Mouse (Mus musculus): ENCODE results near the gene Klhl24.
"Not testable (repeated sequence)": the region's sequence is repeated elsewhere in the genome, so short reads cannot be mapped to it uniquely, and the experiment has no call there.

Gene Klhl24

DNA sequence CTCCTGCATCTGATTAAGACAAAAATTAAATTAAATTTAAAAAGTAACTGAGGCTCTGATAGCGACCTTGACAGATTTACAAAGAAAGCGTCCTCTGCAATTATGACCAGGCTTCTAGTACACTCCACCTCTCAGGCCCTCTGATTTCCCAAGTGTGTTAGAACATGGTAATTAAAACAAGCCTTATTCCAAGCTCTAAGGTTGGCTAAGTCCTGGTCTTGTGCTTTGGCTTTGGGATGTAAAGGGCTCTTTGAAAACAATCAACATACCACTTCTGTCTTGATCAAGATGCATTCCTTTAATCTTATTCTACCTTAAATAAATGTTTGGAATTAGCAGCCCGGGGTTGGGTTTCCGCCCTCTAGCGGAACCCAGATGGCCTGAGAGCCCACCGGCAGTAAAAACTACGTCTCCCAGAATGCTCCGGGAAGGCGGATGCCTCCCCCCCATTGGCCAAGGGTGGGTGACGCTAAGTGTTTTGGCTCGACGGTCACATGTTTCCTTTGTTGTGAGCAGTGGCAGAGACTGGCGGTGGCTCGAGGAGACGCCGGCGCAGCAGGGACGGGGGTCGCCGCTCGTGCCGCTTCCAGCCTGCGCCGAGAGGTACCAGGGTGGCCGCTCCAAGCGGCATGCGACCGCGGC is at the start of gene Klhl24:
TSS of gene Klhl24 (plus strand) at position 474 of the 642 bp plus-strand sequence.
- CTCF ChIA-PET, result no interaction called here

DNA sequence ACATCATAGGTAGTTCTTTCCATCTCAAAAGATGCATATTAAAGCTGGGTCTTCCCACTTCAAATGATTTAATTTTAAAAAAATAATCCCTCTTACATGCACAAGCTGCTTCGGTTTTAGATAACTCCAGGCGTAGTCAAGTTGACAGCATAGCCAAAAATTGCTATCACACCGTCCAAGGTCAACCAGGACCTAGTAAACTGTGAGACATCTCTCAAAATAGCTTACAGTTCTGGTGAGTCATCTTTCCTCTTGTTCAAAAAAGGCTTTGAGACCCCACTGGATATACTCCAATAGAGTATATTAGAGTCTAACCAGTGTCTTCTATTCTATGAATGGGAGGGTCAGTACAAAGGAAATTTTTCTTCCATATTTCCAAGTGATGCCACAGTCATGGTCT is 44.7 kb upstream of the Klhl24 start:
- CTCF ChIA-PET, result no interaction called here

DNA sequence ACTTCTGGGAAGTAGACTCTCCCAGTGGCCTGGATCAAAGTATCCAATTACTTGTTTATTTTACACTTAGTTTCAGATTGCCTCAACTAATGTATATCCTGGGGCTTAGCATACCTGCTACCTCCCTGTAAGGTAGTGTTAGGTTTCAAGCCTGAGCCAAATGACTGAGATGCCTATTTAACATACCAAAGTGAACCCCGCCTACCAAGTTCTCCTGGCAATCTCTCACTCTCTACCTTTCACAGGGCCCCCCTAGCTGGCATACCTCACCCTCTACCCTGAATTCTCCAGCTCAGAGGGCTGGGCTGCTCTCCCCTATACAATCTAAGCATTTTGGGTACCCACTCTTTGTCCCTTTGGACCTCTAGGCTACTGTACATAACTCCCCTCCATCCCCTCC is 24.6 kb upstream of the Klhl24 start:
- CTCF ChIA-PET, result no interaction called here

DNA sequence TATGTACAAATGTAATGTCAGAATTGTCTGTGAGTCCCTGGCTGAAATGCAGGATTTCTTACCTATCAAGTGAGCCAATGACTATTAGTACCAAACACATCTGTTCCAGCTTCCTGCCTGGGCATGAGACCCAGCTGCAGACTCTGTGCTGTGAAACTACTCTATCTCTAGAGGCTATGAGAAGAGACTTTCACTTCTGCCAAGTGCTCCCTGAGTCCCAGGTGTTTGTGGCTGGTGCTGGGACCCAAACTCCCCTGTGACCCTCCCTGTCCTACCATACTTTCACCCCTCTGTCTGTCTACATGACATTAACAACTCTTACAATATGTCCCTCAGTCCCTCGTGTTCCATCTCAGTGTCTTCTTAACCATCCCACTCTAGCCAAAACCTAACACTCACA is 20.7 kb upstream of the Klhl24 start:
- CTCF ChIA-PET, result no interaction called here

DNA sequence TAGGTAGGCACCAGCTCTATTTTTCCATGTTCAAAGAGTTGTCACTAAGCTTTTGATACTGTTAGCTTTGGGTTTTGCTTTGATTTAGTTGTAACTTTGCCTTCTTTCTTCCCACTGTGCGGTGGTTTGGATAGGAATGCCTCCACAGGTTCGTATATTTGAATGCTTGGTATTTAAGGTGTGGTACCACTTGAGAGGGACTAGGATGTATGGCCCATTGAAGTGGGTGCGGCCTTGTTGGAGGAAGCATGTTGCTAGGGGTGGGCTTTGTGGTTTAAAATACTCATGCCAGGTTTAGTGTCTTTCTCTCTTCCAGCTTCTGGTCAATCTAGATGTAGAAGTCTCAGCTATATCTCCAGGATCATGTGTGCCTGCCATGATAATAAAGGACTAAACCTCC is 17.1 kb upstream of the Klhl24 start:
- CTCF ChIA-PET, result no interaction called here

DNA sequence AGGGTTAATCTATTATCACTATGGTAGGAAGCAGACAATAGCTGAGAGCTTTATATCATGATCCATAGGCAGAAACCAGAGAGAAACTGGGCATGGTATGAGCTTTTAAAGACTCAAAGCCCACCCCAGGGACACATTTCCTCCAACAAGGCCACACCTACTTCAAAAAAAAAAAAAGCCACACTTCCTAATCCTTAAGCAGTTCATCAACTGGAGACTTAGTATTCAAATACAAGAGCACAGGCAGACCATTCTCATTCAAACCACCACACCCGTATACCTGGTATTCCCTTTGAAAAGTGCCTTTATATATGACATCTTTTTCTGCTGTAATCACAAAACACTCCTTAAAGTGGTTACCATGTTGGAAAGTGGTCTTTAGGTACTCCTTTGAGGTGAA is 12.7 kb upstream of the Klhl24 start:
- CTCF ChIA-PET, result interaction anchor here (0.5 to 1.2 kb wide), 4 partner anchors 57 to 215 kb away, joined by 3 to 7 read pairs (median 4); partner anchors contain the start of gene Klhl6

DNA sequence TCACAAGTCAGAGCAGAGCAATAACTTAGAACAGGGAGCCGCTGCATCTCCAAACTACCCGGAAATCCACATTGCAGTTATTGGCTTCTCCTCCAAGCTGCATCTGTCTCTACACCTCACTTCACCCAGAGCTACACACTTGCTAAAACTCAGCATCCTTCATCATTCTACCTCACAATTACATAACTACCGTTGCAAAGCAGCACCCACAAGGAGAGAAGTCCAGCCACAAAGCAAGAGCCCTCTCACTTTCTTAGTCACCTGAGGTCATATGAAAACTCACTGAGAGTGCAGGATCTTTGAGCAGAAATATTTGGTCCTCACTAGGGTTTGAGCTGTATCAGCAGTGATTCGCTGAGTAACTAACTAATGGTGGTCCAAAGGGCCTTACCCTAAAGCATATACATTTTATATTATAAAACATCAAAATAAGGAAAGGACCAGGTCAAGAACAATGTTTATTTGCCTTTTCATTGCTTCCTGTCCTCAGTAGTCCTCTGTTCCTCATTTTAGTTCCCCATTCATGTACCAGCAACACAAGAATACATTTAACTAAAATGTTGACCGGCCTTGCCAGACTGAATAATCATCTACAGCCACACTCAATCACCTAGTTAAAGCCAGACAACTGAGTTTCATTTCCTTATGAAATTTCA is 12.0 kb upstream of the Klhl24 start:
- CTCF ChIA-PET, result interaction anchor here (1.0 kb wide), 1 partner anchor 58 kb away, joined by 5 read pairs; no protein-coding TSS in a partner anchor

DNA sequence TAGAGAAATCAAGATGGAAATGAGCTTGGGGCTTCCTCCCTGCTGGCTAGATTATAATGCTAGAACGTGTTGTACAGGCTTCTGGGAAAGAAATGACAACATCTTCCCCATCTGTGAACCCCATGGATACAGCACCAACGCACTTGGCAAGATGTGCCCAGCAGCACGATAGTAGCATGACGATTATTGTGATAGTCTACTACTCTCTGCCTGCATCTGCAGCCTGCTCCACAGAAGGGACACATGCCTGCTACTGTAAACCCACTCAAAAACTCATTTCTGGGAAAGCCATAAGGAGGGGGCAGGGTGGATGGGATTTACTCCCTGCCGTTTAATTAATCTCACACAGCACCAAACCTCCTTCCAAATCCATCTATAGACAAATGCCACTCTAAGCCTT is 10.4 kb upstream of the Klhl24 start:
- CTCF ChIA-PET, result interaction anchor here (0.6 kb wide), 1 partner anchor 181 kb away, joined by 3 read pairs; no protein-coding TSS in a partner anchor

DNA sequence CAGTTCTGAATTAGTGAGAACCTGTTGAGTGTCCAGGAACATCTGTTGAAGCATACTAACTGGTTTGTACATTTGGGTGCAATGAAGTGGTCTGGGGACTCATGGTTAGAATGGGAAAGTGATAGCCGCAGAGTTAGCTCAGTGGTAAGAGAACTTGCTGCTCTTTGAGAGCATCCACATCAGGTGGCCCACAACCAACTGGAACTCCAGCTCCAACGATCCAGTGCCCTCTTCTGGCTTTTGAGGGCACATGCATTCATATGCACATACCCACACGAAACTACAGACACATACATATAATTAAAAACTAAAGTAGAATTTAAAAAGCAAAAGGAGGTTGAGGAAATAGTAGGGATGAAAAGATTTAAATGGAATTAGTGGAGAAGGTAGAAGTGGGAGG is 7.7 kb upstream of the Klhl24 start:
- CTCF ChIA-PET, result interaction anchor here (0.6 kb wide), 1 partner anchor 104 kb away, joined by 4 read pairs; no protein-coding TSS in a partner anchor

DNA sequence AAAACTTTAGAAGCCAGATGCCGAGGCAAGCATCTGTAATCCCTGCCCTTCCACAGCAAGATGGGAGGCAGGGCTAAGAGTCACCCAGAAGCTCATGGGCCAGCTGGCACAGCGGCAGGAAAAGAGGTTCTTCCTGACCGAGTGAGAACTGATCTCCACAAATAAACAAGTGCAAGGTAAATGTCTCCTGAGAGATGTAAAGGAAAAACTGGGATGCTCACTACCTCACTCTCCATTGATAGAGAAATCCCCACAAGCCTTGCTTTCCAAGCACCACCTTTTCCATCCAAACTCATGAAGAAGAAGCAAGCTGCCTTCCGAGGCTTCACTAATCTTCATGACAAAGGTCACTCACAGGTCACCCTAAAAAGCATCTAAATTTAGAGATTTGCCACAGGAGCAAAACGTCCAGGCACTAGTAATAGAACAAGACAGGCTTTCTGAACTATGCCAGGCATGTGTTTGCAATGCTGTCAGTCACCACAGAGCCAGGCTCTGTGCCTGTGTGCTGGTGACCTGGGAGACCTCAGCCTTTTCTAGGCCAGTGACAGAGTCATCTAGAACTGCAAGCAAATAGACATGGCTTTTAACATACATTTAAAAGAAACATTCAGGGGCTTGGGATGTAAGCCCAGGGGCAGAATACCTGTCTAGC is 6.3 kb upstream of the Klhl24 start:
- CTCF ChIA-PET, result no interaction called here

DNA sequence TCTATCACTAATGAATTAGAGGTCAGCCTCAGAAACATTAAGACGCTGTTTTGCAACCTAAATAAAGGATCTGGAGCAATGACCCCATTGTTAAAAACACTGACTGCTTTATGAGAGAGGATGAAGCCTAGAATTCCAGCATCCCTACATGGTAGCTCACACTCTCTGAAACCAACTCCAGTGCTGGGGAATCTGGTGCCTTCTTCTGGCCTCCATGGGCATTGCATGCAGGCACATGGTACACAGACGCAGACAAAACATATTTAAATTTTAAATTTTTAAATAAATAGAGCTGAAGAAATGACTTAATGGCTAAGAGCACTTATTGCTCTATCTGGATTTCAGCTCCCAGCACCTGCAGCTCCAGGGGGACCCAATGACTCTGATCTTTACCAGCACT is 1.4 kb upstream of the Klhl24 start:
- CTCF ChIA-PET, result no interaction called here

DNA sequence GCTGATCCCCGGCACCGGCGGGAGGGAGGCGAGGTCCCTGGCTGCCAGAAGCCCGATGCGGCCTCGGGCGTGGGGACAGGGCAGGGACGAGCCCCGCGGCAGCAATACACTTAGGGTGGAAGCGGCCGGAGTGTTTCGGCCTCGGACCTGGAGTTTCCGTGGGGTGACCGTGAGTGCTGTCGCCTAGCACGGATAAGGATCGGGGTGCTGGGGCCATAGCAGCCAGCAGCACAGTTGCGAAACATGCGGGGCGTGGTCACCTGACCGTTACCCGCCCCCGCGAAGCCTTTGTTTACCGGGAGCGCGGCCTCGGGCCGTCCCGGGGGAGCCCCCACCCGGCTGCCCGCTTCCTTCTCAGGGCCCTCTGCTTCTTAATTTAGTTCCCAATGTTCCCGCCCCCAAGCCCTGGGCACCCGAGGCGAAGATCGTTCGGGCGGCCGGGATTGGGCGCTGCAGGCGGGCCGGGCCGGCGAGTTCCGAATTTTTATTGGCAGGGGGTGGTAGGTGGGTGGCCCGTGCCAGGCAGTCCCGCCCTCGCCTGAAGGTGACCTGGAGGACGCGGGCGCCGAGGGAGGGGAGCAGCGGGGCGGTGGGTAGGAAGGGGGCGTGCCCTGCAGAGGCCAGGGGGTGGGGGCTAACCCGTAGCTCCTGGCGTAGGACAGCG is 501 bp downstream of the Klhl24 start:
- CTCF ChIA-PET, result interaction anchor here (0.7 kb wide), 1 partner anchor 24 kb away, joined by 3 read pairs; no protein-coding TSS in a partner anchor

DNA sequence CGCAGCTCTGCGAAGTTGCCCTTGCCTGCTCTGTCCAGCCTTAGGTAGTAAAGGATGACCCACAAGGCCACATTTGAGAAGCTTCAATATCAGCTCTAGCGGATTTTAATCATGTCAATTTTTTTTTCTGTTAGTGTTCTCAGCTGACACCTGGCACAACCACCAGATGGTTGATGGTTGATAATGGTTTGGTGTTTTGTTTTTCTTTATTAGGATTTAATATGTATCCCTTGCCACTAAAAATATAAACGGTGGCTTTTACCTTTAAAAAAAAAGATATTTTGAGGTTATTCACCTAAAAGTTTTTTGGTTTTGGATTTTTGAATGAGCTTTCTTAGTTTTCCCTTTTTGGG is 1.0 kb downstream of the Klhl24 start:
- CTCF ChIA-PET, result interaction anchor here (0.5 to 0.7 kb wide), 2 partner anchors 24 to 260 kb away, joined by 3 to 8 read pairs; no protein-coding TSS in a partner anchor

DNA sequence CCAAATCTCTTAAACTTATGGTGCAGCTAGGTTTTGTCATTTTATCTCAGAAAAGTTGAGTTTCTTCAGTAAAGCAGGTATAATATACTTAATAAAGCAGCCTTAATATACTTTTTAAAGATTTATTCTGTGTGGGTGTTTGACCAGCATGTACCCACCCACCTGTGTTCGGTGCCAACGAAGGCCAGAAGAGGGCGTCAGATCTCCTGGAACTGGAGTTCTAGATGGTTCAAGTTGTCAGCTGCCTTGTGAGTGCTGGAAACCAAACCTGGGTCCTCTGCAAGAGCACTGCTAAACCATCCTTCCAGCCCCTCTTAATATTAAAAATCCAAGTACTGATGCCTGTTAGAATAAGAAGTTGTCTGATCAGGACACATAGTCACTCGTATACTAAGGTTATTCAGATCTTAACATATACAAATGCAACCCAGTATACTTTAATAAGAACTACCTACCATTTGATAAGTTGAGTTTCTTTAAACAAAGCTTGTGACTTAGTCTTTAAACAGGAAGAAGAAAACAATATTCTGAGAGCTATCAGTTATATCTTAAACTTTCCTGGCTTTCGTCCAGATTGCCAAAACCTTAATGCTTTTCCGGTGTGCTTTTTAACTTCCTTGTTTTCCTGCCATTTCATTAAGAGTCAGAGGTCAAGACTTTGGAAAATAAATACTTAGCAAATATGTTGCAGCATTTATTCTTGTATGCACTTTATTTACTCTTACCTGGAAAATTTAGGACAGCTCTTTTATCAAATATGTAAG is 1.7 kb downstream of the Klhl24 start:
- CTCF ChIA-PET, result interaction anchor here (0.5 kb wide), 1 partner anchor 261 kb away, joined by 8 read pairs; no protein-coding TSS in a partner anchor

DNA sequence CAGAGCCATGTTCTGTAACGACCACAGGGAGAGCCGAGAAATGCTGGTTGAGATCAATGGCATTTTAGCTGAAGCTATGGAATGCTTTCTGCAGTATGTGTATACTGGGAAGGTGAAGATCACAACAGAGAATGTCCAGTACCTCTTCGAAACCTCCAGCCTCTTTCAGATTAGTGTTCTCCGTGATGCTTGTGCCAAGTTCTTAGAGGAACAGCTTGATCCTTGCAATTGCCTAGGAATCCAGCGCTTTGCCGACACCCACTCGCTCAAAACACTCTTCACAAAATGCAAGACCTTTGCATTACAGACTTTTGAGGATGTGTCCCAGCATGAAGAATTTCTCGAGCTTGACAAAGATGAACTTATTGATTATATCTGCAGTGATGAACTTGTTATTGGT is 9.7 kb downstream of the Klhl24 start:
- CTCF ChIA-PET, result no interaction called here

DNA sequence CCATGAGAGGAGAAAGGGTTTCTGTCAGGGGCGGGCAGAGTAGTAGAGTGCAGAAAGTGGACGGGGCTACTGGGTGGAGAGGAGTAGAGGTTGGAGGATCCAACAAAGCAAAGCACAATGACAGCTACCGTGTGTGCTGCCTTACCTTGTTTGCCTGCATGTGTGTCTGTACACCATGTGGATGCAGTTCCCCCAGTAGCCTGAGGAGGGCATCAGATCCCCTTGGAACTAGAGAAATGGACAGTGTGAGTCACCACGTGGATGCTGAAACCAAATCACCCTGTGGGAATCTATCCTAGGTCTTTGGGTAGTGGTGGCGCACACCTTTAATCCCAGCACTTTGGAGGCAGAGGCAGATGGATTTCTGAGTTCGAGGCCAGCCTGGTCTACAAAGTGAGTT is 11.6 kb downstream of the Klhl24 start:
- CTCF ChIA-PET, result no interaction called here

DNA sequence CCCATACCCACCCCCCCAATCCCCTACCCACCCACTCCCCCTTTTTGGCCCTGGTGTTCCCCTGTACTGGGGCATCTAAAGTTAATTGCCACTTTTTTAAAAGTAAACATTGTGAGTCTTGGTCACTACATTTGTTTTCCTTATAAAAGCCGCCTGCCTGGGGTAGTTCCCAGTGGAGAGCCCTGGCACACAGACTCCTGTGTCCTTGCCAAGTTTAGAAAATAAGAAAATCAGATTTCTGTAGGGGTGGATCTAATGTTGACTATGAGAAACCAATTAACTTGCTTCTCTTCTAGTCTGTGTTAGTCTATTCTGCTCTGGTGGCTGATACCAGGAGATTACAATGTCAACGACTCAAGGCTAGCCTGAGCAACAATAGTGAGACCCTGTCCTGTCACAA is 15.3 kb downstream of the Klhl24 start:
- CTCF ChIA-PET, result no interaction called here

DNA sequence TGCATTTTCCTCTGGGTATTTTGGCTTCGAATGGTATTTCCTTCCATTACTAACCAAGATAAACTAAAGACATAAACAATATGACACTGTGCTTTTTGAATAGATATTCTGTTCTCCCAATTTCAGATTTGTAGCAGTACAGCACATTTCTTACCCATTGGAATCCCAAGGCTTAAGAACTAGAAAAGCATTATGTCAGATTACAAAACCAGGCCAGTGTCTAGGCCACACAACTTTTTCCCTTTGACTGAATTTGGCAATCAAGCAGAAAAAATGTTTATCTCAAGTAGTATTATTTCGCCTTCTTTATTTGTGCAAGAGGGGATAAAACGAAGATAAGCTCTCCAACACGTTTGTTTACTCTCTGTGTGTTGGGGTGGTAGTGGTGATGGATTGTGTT is 18.7 kb downstream of the Klhl24 start:
- CTCF ChIA-PET, result no interaction called here

DNA sequence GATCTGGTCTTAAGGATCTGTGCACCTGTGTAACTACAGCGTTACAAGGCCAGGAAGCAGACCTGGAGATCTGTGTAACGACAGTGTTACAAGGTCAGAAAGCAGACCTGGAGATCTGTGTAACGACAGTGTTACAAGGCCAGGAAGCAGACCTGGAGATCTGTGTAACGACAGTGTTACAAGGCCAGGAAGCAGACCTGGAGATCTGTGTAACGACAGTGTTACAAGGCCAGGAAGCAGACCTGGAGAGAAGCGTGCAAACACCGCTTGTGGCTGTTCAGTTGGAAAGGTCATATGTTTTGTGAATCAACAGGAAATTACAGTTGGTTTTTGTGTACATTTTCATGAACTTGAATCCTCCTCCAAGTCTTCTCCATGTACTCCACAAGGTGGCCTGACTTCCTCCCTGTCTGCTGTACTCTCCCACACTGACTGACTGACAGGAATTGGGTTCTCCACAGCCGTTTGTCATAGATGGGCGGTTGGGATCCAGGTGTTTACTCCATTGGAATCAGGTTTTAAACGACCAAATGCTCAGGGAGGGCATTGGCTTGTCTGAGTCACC is 29.1 kb downstream of the Klhl24 start:
- CTCF ChIA-PET, result not testable (repeated sequence)

DNA sequence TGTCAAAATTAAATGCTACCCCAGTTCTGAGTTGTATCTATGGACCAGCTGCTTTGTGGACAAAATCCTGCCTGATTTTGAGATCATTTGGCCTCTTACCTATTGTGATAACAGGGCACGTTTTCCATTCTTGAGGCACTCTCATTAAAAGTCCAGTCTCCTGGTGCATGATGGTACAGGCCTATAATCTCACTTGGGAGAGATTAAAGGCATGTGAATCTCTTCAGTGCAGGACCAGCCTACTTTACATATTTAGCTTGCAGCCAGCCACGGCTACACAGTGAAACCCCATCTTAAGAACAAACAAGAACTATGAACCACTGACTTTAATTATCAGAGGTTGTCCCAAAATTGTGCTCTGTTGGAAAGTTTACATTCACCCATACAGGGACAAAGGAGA is 33.1 kb downstream of the Klhl24 start:
- CTCF ChIA-PET, result interaction anchor here (0.7 kb wide), 1 partner anchor 401 kb away, joined by 6 read pairs; no protein-coding TSS in a partner anchor
